Mouse (Mus musculus) kidney, embryonic 14.5 days (tissue): Measurements from ENCODE around the gene Ankrd44. TPM values are rescaled to one million over a fixed set of nuclear protein-coding genes. Genes with fewer than 3 reads are reported as not detected.

ENCODE experiments used
- ATAC-seq: fragments of 200-750 bp; cut with Nextera tagmentation; 2 replicates; pipeline ENCODE4 v1.8.0; 2017; ENCODE audit warnings: moderate number of reproducible peaks, mild to moderate bottlenecking, moderate TSS enrichment, moderate library complexity; ENCODE audit not compliant: low FRiP score, low TSS enrichment
- H3K27ac ChIP-seq: fragments of 300-500 bp; sonication (generic); 2 replicates; pipeline ENCODE4 v1.5.1; 2014; ENCODE audit warnings: low read depth, mild to moderate bottlenecking, low read length, moderate library complexity, mixed read lengths
- H3K27me3 ChIP-seq: fragments of 300-500 bp; sonication (generic); 2 replicates; pipeline ENCODE4 v1.6.1; 2014; ENCODE audit warnings: mild to moderate bottlenecking, low read length; ENCODE audit not compliant: control insufficient read depth, insufficient read depth
- H3K36me3 ChIP-seq: fragments of 300-500 bp; sonication (generic); 2 replicates; pipeline ENCODE4 v1.6.1; 2014; ENCODE audit warnings: low read length, mixed read lengths; ENCODE audit not compliant: control insufficient read depth, insufficient read depth
- H3K4me1 ChIP-seq: fragments of 300-500 bp; sonication (generic); 2 replicates; pipeline ENCODE4 v1.6.1; 2014; ENCODE audit warnings: low read length, mixed read lengths; ENCODE audit not compliant: control insufficient read depth, insufficient read depth
- H3K4me2 ChIP-seq: fragments of 300-500 bp; sonication (generic); replicated peaks from 2 replicates; pipeline ENCODE4 v1.6.1; 2014; ENCODE audit warnings: low read depth, mild to moderate bottlenecking, low read length
- H3K4me3 ChIP-seq: fragments of 300-500 bp; sonication (generic); 2 replicates; pipeline ENCODE4 v1.5.1; 2014; ENCODE audit warnings: mild to moderate bottlenecking, low read length
- H3K9ac ChIP-seq: fragments of 300-500 bp; sonication (generic); 2 replicates; pipeline ENCODE4 v1.6.1; 2014; ENCODE audit warnings: low read depth, mild to moderate bottlenecking, low read length, moderate library complexity
- H3K9me3 ChIP-seq: fragments of 300-500 bp; sonication (generic); 2 replicates; pipeline ENCODE4 v1.6.1; 2016; ENCODE audit warnings: low read length; ENCODE audit not compliant: control insufficient read depth
- WGBS: fragments of 180-500 bp; shearing (Covaris S2); extraction: QIAGEN DNeasy Blood & Tissue Kit; methylation state at CpG from one replicate; pipeline ENCODE4 v1.1.7; 2014; 5-methylcytosine and 5-hydroxymethylcytosine counted together
- polyA plus RNA-seq: library from polyadenylated mRNA; unstranded; fragments of >200 nt; fragmentation: Nextera tagmentation; extraction: Ambion mirVana; gene quantifications from 2 replicates; pipeline ENCODE4 v1.2.1, GENCODE M21; 2014

The Ankrd44 gene
- polyA plus RNA-seq, 1 experiment from 2014 or later, result 9.0 TPM

GRCm38 (mm10) chr1:54711568-54711967 is 214.6 kb downstream of the Ankrd44 start:
- H3K27ac ChIP-seq, result no peak overlapping the region
- no peak overlapping the region for H3K9ac ChIP-seq
- 93% methylated on average over 3 of the region's 3 CpGs for WGBS
- no peaks in the 10 kb centered on the region for H3K36me3 ChIP-seq
- H3K4me2 ChIP-seq, result no peak overlapping the region
- no peaks in the 10 kb centered on the region for H3K9me3 ChIP-seq
- no peaks in the 10 kb centered on the region for H3K4me1 ChIP-seq
- ATAC-seq, result no peak
- no peak overlapping the region for H3K4me3 ChIP-seq
- H3K27me3 ChIP-seq, result no peaks in the 10 kb centered on the region

DNA sequence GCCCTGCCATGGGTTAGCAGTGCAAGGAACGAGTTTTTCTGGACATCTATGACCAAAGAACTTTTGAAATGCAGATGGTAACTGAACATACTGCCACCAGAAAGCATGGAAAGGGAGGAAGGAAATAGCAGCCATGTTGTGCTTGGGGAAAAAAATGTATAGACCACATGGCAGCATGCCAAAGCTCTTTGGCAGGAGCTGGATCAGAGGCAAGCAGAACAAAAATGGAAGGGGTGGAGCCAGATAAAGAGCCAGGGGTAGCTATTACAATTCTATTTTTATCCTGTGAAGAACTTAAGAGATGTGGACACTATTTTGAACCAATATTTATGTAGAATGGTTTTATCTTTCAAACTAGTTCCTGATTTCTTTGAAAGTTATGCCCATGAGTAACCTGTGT is 215.6 kb downstream of the Ankrd44 start:
- Histone ChIP-seq H3K9ac (no peak overlapping the region), H3K4me3 (no peak overlapping the region), H3K9me3 (no peaks in the 10 kb centered on the region), H3K4me2 (no peak overlapping the region), H3K27me3 (no peaks in the 10 kb centered on the region), H3K4me1 (no peaks in the 10 kb centered on the region), H3K36me3 (no peaks in the 10 kb centered on the region), H3K27ac (no peak overlapping the region)
- ATAC-seq, result no peak
- WGBS, result 75% methylated on average over 1 of the region's 1 CpGs

DNA sequence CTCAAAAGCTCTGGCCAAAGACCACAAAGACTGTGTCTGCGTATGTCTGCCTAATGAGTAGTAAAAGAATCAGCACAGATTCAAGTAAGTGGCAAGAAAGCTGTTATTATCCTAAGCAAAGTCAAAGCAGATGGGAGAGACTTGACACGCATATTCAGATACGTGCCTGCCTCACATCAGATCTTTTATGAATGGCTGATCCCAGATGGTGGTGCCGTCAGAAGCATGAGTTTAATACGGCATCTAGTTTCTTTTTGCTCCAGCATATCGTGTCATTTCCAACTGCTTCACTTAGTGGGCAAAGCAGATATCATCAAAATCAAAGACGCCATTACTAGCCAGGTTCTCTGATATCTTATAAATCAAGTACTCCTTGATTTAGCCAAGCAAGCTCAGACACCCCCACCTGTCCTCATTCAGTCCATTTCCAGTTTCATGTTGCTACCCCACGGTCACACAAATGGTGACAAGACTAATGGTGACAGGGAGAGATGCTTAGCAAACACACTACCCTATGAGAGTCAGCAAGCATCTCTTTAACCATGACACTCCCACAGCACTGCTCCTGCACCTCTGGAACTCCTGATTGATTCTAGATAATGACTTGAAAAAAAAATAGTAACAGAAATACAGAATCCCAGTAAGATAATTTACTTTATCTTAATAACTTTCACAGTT is 218.2 kb downstream of the Ankrd44 start:
- ATAC-seq, result no peak
- Histone ChIP-seq H3K27me3 (no peaks in the 10 kb centered on the region), H3K9ac (no peak overlapping the region), H3K4me3 (no peak overlapping the region), H3K9me3 (no peaks in the 10 kb centered on the region), H3K4me2 (no peak overlapping the region), H3K4me1 (no peaks in the 10 kb centered on the region), H3K27ac (no peak overlapping the region), H3K36me3 (no peaks in the 10 kb centered on the region)
- 88% methylated on average over 8 of the region's 8 CpGs for WGBS

DNA sequence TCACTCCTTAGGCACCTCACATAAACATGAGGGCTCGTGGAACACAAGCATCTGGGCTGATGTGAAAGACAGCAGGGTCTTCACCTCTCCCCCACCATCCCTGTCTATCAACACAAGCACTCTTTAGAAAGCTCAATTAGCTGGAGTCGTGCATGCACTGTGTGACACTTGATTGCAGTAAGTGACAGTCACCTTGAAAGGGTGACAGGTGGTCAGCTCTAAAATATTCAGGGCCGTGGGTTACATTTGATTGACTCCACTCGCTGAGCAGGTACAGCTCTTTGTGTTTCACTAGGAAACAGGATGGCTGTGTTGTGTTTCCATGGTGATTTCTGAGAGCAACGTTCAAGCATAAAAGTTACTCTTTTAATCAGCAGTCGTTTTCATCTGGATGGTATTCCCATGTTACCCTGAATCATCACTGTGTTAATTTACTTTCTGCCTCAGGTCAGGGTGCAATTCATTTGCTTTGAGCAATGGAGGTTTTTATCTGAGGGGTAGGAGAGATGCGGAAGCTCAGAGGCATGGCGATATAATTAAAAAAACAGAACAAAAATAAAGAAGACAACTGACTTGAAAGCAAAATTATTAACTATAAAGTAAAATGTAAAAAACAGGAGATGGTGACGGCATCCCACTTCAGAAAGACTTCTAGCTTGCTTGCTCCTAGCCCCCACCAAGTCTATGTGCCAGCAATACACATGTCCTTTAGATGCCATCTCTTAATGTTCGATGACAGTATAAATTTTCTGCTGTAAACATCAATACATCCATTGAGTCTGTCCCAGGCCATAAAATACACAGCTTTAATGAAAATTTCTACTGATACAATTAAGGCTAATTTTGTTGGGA is 218.9 kb downstream of the Ankrd44 start:
- 78% methylated on average over 10 of the region's 10 CpGs for WGBS
- no peaks in the 10 kb centered on the region for H3K36me3 ChIP-seq
- H3K9me3 ChIP-seq, result no peaks in the 10 kb centered on the region
- no peak overlapping the region for H3K4me3 ChIP-seq
- no peak overlapping the region for H3K4me2 ChIP-seq
- H3K4me1 ChIP-seq, result no peaks in the 10 kb centered on the region
- H3K27me3 ChIP-seq, result no peaks in the 10 kb centered on the region
- H3K27ac ChIP-seq, result no peak overlapping the region
- ATAC-seq, result no peak
- H3K9ac ChIP-seq, result no peak overlapping the region

DNA sequence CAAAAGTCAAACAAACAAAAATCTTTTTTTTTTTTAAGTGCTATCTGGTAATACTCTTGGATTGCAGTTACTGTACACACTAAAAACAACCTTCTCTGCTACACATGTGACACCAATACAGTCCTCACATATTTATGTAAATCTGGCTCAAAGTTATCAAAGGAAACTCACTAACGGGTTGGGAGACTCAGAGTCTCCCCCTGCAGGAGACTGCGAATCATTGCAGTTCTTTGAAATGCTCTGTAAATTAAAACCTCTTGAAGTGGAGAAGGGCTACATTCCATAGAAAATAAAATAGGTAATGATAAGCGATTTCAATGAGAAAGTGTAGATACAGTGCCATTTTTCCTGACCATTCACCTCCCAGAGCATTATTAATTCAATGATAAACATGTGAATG is 219.6 kb downstream of the Ankrd44 start:
- H3K36me3 ChIP-seq, result no peaks in the 10 kb centered on the region
- no peaks in the 10 kb centered on the region for H3K4me1 ChIP-seq
- H3K27me3 ChIP-seq, result no peaks in the 10 kb centered on the region
- no peak overlapping the region for H3K4me3 ChIP-seq
- H3K4me2 ChIP-seq, result no peak overlapping the region
- H3K9me3 ChIP-seq, result no peaks in the 10 kb centered on the region
- H3K27ac ChIP-seq, result no peak overlapping the region
- ATAC-seq, result no peak
- 21% methylated on average over 3 of the region's 3 CpGs for whole genome bisulfite sequencing
- H3K9ac ChIP-seq, result no peak overlapping the region

DNA sequence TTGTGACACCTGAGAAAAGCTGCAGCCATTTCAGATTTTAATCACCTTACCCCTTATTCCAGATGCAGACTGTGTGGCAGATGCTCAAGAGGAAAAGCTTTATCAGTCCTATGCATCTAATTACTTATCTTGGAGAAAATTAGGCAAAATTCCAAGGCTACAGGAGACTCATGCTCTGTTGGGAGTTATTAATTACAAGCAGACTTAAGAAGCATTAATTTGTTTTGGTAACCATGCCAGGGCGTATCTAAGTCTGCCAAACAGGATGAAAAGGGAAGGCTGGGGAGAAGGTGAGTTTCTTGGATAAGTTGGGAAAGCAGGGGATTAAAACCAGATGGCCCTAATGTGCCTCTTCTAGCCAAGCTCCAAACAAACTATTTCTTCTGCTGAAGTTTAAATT is 222.7 kb downstream of the Ankrd44 start:
- H3K27me3 ChIP-seq, result no peaks in the 10 kb centered on the region
- 73% methylated on average over 1 of the region's 1 CpGs for WGBS
- H3K9me3 ChIP-seq, result no peaks in the 10 kb centered on the region
- no peak overlapping the region for H3K27ac ChIP-seq
- no peak overlapping the region for H3K9ac ChIP-seq
- no peak overlapping the region for H3K4me2 ChIP-seq
- no peaks in the 10 kb centered on the region for H3K36me3 ChIP-seq
- ATAC-seq, result no peak
- no peak overlapping the region for H3K4me3 ChIP-seq
- no peaks in the 10 kb centered on the region for H3K4me1 ChIP-seq

DNA sequence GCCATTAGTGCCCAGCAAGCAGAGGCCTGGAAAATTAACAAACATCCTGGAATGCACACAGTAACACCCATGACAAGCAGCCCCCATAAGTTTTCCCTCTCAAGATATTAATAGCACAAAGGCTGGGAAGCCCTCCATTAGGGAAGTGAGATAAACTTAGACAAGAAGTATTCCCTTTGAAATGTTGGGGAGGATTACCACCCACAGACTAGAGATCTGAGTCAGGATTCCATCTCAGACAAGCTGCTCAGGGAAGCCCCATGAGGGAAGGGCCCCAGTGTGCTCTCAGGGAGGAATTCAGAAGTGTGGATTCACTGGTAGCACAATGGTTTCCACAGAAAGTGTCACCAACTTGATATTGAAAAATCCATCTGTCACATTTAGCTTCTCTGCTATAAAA is 223.3 kb downstream of the Ankrd44 start:
- Histone ChIP-seq H3K36me3 (no peaks in the 10 kb centered on the region), H3K27ac (no peak overlapping the region), H3K4me2 (no peak overlapping the region), H3K27me3 (no peaks in the 10 kb centered on the region), H3K4me1 (no peaks in the 10 kb centered on the region), H3K4me3 (no peak overlapping the region), H3K9ac (no peak overlapping the region), H3K9me3 (no peaks in the 10 kb centered on the region)
- no peak for ATAC-seq

DNA sequence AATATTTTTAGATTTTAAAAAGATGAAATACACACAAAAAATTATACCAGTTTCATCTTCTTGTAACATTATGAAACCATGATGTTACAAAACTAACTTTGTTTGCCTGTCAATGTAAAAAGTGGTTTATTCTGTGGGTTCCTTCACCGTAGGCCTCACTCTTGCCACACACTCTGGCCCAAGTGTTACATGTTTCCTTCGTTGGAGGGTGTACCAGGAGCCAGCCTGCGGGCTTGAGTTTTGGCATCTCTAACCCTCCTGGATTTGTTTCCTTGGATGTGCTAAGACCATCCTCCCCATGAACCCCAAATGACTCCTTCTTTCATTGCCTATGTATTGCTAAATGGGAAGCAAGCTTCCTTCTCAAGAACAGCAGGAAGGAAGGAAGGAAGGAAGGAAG is 230.8 kb downstream of the Ankrd44 start:
- Histone ChIP-seq H3K4me3 (no peak overlapping the region), H3K27me3 (no peaks in the 10 kb centered on the region), H3K9me3 (no peaks in the 10 kb centered on the region), H3K27ac (no peak overlapping the region), H3K4me1 (no peaks in the 10 kb centered on the region), H3K36me3 (no peaks in the 10 kb centered on the region), H3K4me2 (no peak overlapping the region), H3K9ac (no peak overlapping the region)
- ATAC-seq, result no peak
- 94% methylated on average over 3 of the region's 3 CpGs for WGBS

DNA sequence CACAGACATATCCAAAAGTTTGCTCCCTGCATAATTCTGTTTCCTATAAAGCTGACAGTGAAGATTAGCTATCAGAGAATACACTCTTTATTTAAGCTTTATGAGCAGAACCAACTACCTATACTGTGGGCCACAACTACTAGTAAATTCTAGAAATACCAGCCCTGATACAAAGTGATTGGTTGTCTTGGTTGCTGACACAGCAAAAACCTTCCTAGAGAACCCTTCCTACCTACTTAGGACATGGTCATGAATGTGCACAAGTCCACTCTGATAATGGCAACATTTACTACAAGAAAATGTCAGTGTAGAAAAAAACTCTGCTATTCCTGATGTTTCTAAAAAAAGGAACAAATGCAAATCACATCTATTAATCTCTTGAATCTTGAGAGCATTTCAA is 234.4 kb downstream of the Ankrd44 start:
- ATAC-seq, result no peak
- H3K4me2 ChIP-seq, result no peak overlapping the region
- no peak overlapping the region for H3K4me3 ChIP-seq
- H3K9me3 ChIP-seq, result no peaks in the 10 kb centered on the region
- no peaks in the 10 kb centered on the region for H3K27me3 ChIP-seq
- no peaks in the 10 kb centered on the region for H3K36me3 ChIP-seq
- no peaks in the 10 kb centered on the region for H3K4me1 ChIP-seq
- H3K27ac ChIP-seq, result no peak overlapping the region
- no peak overlapping the region for H3K9ac ChIP-seq
